Mouse (Mus musculus): ENCODE data around the gene Caskin1. TPM values are rescaled to one million over a fixed set of nuclear protein-coding genes. Genes with fewer than 3 reads are reported as not detected.

Caskin1 gene
- total RNA-seq, 2 experiments from 2014 or later, result 0.14 to 0.39 TPM

DNA sequence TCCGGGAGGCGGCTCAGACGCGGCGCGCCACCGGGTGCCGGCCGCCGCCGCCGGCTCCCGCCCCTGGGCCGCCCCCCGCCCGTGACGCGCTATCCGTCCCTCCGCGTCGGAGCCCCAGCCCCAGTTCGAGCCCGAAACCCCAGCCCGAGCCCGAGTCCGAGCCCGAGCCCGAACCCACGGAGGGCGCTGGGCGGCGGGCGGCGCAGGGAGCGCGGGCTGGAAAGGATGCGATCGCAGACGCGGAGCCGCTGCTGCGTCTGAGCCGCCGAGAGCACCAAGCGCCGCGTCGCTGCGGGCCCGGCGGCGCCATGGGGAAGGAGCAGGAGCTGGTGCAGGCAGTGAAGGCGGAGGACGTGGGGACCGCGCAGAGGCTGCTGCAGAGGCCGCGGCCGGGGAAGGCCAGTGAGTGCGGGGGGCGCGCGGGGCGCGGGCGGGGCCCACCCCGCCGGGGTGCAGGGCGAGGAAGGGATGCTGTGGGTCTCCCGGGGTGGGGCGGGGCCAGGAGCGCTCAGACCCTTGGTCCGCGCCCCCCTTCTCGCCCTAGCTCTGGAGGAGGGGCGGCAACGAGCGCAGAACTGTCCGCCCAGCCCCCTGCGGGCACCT is 362 bp downstream of the Caskin1 start:
- DNase-seq (ENCODE audit: low spot score), result no peak

DNA sequence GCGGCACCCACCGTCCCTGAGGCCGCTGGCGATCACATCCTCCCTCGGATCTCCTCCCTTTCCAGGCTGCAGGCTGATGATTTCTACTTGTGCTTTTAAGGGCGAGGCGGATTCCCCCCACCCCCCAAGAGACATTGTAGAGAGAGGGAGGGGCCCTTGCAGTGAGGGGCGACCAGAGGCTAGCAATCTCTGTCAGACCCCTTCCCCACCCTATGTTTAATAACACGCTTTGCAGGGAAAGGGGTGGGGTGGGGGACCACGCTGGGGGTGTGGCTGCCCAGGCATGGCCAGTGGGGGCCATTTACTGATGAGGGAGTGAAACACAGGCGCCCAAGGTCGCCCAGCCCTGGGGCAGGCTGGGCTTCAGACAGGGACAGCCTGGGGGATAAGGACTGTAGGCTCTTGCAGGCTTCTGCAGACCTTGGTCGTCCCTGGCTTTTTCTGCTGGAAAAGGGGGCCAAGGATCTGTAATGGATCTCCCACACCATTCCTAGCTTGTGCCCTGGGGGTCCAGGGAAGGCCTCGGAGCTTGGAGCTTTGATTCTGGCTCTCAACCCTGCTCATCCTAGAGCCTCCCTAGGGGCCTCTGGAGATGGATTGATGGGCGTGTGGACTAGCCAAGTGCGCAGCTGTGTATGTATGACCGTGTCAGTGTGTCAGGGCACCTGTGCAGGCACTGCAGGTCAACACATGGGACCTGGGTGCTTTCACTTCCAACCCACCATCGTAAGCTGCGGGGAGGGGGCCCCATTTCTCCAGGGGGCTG is 1.0 kb downstream of the Caskin1 start:
- intact Hi-C loops (cut with DNase I), result no loop called here

More for the DNA sequence above, 362 bp downstream of the Caskin1 start:
- intact Hi-C loops (cut with DNase I), result no loop called here

DNA sequence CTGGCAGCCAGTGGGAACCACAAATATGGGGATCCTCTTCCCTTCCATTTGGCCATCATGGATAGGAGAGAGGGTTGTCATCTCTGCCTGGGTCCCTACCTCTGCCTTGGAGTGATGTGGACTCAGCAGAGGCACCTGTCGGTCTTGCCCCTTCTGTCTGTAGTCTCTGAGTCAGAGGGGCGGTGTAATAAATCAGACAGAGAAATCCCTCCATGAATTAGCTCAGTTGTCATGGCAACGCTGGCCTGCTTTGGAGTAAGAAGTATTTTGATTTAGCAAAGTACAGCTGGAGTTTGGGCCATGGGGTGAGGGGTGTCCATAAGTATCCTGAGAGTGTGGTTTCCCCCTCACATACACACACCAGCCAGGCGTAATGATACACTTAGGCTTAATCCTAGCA is 2.0 kb downstream of the Caskin1 start:
- intact Hi-C loops (cut with DNase I), result no loop called here
- DNase-seq (ENCODE audit: low spot score), result no peak

More for the DNA sequence above, 1.0 kb downstream of the Caskin1 start:
- DNase-seq (ENCODE audit: low spot score), result no peak

GRCm38 (mm10) chr17:24494627-24495335 is 6.4 kb downstream of the Caskin1 start:
- intact Hi-C loops (cut with DNase I), result loop anchor here (2.0 kb wide), 2 partner anchors 18 to 44 kb away; no protein-coding TSS in a partner anchor
- no peak for DNase-seq (ENCODE audit: low spot score)

DNA sequence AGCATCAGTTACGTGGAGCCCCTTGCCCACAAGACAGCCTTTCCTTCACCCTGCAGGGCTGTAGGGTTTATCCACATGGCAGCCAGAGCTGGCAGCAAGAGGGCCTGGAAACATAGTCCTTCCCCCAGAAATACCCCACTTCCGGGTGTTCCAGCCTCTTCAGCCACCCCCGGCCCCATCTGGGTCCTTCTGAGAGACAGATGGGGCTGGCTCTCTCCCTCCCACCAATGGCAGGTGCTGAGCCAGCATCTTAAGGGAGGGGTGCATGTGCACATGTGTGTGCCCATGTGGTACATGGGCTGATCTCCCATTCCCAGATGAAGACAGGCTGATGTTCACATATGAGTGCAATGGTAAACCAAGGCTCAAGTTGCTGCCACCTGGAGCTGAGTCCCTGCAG is 7.0 kb downstream of the Caskin1 start:
- intact Hi-C loops (cut with DNase I), result loop anchor here (2.0 kb wide), 2 partner anchors 17 to 43 kb away; no protein-coding TSS in a partner anchor
- no peak for DNase-seq (ENCODE audit: low spot score)

DNA sequence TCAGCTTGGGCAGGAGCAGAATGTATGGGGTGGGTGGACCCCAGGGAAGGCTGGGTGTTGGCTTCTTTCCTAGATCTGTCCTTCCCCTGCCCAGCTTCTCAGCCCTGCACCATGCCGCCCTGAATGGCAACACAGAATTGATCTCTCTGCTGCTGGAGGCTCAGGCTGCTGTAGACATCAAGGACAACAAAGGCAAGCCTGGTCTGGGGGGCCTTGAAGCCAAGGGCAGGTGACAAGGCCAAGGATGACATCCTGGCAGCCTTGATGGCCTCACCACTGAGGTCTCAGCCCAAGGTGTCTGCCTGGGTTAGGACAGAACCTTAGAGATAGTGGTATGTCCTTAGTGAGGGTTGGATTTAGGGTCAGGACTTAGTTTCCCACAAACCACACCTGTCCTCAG is 7.6 kb downstream of the Caskin1 start:
- no peak for DNase-seq (ENCODE audit: low spot score)
- intact Hi-C loops (cut with DNase I), result no loop called here

DNA sequence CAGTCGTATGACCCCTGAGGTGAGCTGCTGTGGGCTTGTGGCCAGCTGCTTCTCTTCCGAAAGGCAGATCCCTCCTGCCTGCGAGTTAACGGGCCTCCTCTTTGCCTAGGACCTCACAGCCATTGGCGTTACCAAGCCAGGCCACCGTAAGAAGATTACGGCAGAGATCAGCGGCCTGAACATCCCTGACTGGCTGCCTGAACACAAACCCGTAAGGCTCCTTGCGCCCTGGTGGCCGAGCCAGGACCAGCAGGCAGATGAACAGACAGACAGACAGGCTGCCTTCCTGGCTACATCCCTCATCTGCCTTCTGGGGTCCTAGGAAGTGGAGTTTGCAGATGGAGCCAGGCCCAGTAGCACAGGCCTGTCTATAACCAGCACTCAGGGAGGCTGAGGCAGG is 13.8 kb downstream of the Caskin1 start:
- intact Hi-C loops (cut with DNase I), result no loop called here
- no peak for DNase-seq (ENCODE audit: low spot score)

- DNase-seq (ENCODE audit: low spot score), result no peak
Measured at GRCm38 (mm10) chr17:24504085-24504484, 15.7 kb downstream of the Caskin1 start.

DNA sequence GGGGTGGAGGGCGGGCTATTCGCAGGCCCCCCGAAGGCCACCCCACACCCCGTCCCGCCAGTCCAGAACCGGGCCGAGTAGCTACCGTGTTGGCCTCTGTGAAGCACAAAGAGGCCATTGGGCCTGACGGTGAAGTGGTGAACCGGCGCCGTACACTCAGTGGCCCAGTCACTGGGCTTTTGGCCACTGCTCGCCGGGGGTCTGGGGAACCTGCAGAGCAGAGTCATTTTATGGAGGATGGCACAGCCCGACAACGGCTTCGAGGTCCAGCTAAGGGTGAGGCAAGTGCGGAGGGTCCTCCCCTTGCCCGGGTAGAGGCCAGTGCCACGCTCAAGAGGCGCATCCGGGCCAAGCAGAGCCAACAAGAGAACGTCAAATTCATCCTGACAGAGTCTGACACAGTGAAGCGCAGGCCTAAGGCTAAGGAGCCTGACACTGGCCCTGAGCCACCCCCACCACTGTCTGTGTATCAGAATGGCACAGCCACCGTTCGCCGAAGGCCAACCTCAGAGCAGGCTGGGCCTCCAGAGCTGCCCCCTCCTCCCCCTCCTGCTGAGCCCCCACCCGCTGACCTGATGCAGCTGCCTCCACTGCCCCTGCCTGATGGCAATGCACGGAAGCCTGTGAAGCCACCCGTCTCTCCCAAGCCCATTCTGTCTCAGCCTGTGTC is 17.0 kb downstream of the Caskin1 start:
- intact Hi-C loops (cut with DNase I), result no loop called here
- DNase-seq (ENCODE audit: low spot score), result no peak

More at GRCm38 (mm10) chr17:24504085-24504484, 15.7 kb downstream of the Caskin1 start:
- intact Hi-C loops (cut with DNase I), result no loop called here

- no peak for DNase-seq (ENCODE audit: low spot score)
- intact Hi-C loops (cut with DNase I), result no loop called here
Measured at GRCm38 (mm10) chr17:24506332-24507070, 18.1 kb downstream of the Caskin1 start.

DNA sequence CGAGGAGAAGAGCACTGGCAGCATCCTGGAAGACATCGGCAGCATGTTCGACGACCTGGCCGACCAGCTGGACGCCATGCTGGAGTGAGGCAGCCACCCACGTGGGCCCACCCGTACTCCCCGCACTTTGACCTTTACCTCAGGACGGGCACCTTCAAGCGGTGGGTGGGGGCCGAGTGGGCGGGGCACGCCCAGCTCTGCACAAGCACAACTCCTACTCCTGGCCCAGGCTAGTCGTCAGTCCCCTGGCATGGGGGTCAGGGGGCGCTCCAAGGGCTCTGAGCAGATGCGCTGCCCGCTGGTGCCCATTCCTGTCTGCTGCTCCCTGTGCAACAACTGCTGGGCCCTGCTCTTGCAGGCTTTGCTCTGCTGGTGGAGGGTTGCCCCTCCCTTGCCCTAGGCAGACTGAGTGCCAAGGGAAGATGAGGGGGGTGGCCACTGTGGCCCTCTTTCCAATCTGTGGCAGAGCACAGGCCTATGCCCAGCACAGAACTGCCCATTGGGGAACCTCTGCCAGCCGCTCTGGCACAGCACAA is 18.8 kb downstream of the Caskin1 start:
- DNase-seq (ENCODE audit: low spot score), result no peak
- intact Hi-C loops (cut with DNase I), result no loop called here

- intact Hi-C loops (cut with DNase I), result no loop called here
- DNase-seq (ENCODE audit: low spot score), result no peak
Measured at GRCm38 (mm10) chr17:24507806-24508460, 19.5 kb downstream of the Caskin1 start.

- intact Hi-C loops (cut with DNase I), result loop anchor here (2.0 to 5.0 kb wide), 2 partner anchors 19 to 36 kb away; partner anchors contain the start of gene Mlst8
- DNase-seq (ENCODE audit: low spot score), result no peak
Measured at GRCm38 (mm10) chr17:24513609-24514008, 25.2 kb downstream of the Caskin1 start.

DNA sequence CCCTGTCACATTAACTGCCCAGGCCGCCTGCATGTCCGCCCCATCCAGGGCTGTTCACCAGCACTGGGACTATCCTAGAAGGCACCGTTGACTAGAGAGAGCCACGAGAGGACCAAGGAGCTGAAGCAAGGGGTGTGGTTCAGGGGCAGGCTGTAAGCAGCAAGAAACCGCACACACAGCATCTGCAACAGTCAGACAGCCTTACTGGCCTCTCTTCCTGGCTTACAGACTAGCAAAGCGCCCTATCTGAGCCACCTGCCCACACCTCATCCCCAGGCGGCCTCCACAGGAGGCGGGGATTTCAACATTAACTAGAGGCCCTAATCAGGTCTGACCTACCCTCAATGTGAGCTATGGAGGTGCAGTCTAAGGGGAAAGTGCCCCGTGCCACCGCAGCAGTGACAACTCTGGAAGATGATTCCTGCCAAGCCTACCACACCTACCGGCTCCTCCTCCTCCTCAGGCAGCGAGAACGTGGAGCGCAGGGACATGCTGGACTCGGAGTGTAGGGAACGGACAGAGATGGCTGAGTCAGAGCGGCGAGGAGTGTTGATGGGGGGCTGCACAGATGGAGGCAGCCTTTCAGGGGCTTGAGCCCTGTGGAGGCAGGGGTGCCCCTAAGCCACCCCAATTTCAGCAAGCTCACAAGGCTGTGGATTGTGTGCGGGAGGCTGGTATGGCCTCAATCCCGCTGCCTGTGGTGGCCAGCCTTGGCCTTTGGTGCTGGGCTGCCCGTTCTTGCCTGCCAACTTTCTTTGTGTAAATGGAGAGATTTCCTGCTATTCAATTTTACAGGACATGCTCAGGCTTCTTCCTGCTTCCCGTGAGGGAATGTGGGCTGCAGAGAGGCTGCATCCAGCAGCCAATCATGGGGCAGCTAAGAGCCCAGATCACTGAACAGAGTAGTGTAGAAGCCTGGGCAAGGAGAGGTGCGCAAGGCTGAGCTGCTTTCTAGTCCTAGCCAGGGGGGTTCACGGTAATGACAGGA is 26.2 kb downstream of the Caskin1 start:
- DNase-seq (ENCODE audit: low spot score), result peak; percentile 30
- intact Hi-C loops (cut with DNase I), result loop anchor here (5.0 kb wide), 1 partner anchor 37 kb away; the partner anchor contains the start of gene Mlst8

- intact Hi-C loops (cut with DNase I), result no loop called here
- DNase-seq (ENCODE audit: low spot score), result no peak
Measured at GRCm38 (mm10) chr17:24520450-24520849, 32.0 kb downstream of the Caskin1 start.

- no peak for DNase-seq (ENCODE audit: low spot score)
- intact Hi-C loops (cut with DNase I), result loop anchor here (5.0 kb wide), 3 partner anchors 128 to 193 kb away; partner anchors contain the start of genes Rnf151, Rps2, Slc9a3r2 and Zfp598
Measured at GRCm38 (mm10) chr17:24524734-24525133, 36.3 kb downstream of the Caskin1 start.

- DNase-seq (ENCODE audit: low spot score), result no peak
- intact Hi-C loops (cut with DNase I), result loop anchor here (5.0 kb wide), 3 partner anchors 125 to 190 kb away; partner anchors contain the start of genes Rnf151, Rps2, Slc9a3r2 and Zfp598
Measured at GRCm38 (mm10) chr17:24527315-24527714, 38.9 kb downstream of the Caskin1 start.
